Mouse (Mus musculus): Measurements from ENCODE around the gene H2al1a.
"Not testable (repeated sequence)": the region's sequence is repeated elsewhere in the genome, so short reads cannot be mapped to it uniquely, and the experiment has no call there.

The H2al1a gene

DNA sequence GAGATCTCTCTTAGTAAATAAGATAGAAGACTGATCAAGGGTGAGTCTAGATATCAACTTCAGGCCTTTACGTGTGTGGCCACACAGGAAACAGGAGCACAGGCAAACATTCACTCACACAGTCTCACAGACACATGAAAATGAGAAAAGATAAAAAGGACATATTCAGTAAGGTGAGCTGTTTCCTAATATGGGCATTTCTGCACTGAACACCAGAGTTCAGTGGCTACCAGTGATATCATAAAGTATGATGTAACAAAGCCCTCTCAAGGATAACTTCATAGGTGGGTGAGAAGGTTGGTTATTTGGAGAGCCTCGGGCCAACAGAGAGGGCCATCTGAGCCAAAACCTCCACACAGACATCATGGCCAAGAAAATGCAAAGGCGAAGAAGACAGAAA lies at the start of gene H2al1a:
Gene H2al1a, plus strand, starts transcription at position 301 of the 400 bp plus-strand sequence.
- DNase-seq (ENCODE audit: low spot score in 2 of 2), result not testable (repeated sequence)

- DNase-seq (ENCODE audit: low spot score in 2 of 2), result no peak
Observed at GRCm38 (mm10) chrX:11250155-11250554, 48.9 kb upstream of the H2al1a start.

GRCm38 (mm10) chrX:11254062-11254461 lies 45.0 kb upstream of the H2al1a start:
- no peak for DNase-seq (ENCODE audit: low spot score in 2 of 2)

- DNase-seq (ENCODE audit: low spot score in 2 of 2), result no peak
Observed at GRCm38 (mm10) chrX:11254521-11255207, 44.4 kb upstream of the H2al1a start.

- DNase-seq (ENCODE audit: low spot score in 2 of 2), result no peak
Observed at GRCm38 (mm10) chrX:11255564-11256360, 43.3 kb upstream of the H2al1a start.

DNA sequence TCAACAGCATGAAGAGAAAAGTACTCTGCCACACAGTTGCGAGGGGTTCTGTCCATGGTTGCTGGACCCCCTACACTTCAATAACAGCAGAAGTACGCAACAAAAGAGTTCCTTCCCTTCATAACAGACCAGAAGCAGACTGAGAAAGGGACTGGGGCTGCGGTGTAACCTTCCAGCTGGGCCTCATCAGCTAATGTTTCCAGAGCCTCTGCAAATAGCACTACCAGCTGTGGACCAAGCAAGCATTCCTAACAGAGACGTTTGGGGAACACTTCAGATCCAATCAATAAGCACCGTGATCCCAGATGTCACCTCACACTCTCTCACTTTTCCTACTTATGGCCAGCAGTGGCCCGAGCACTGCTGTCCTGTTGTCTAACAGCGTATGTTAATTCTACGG lies 34.1 kb upstream of the H2al1a start:
- no peak for DNase-seq (ENCODE audit: low spot score in 2 of 2)

- no peak for DNase-seq (ENCODE audit: low spot score in 2 of 2)
Observed at GRCm38 (mm10) chrX:11267791-11268190, 31.3 kb upstream of the H2al1a start.

DNA sequence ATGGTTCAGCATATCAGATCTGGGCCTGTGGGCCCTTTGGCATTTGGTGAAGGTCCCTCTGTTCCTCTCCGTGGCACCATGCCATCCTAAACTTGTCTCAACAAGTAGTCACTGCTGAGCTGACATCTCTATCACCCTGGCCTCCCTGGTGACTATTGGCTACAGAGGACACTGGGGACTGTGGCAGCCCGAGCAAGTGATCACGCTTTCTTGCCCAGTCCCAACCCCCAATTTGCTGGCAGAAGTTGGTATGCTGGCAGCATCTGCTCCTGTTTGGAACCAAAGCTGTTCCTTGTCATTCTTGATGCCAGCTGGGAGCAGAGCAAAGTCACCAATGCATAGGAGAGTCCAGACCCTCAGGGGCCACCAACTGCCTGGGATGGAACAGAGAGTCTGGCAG lies 30.0 kb upstream of the H2al1a start:
- DNase-seq (ENCODE audit: low spot score in 2 of 2), result peak; percentile 20 to 71

DNA sequence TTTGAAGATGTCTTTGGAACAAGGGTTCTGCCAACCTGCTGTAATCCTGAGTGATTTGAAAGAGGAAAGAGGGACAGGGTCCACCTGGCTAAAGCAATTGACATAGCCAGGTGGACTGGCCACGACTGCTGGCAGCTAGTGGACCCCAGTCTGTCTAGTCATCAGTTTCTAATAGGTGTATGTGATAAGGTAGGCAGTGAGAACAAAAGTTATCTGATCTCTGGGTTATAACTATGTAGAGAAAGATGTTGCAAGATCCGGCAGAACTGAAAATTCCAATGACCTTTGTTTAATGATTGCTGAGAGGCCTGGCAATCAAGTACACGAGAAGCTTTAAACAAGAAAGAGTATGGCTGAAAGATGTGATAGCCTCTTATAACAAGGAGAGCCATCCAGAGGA lies 25.9 kb upstream of the H2al1a start:
- no peak for DNase-seq (ENCODE audit: low spot score in 2 of 2)

DNA sequence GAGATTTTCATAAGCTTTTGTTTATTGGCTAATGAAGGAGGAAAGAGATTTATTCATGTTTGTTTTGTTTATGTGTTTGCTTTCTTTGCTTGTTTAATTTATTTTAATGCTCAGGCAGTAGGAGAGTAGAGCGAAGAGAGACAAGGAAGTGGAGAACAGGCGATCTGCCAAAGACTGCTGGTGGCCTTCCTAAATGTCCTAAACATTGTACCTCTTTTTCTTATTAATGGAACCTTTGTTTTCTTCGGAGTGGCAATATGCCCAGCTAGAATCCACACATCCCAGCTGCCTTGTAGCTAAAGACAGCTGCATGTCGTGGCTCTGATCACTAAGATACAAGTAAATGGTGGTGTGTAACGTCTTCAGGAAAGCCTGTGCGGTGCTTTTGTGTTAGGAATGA lies 22.0 kb upstream of the H2al1a start:
- no peak for DNase-seq (ENCODE audit: low spot score in 2 of 2)

DNA sequence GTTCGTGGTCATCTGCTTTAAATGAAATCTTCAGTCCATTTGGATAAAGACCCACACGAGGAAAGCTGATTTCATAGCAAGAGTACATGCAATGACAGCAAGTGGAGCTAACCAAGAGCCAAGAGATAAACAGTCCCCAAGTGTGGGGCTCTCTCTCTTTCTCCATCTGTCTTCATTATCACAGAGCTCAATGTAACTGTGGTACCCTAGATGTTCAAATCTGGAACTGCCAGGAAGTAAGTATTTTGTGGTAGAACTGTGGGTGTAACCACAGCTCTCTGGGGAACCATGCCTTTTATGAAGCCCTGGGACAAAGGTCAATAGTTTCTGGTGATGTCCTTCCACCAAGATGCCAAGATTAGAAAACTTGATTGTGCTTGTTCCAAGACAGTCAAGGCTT lies 18.3 kb upstream of the H2al1a start:
- DNase-seq (ENCODE audit: low spot score in 2 of 2), result no peak

- no peak for DNase-seq (ENCODE audit: low spot score in 2 of 2)
Observed at GRCm38 (mm10) chrX:11288306-11288882, 10.7 kb upstream of the H2al1a start.

DNA sequence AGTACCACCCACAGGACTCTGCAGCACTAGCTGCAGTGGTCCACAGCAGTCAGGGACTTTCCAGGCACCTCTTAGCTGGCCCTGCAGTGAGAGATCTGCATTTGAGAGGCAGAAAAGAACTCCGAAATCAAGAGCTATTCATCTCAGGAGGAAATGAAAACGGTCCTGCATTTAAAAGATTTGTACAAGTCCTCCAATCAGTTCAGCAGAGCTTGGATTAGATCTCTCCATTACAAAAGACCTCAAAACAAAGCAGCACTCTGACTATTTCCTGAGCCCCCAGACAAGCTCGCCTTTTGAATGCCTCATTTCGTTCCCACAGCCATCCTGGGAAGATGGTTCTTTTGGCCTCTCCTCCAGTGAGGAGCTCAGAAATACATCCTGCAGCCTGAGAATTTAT lies 9.8 kb upstream of the H2al1a start:
- DNase-seq (ENCODE audit: low spot score in 2 of 2), result no peak

DNA sequence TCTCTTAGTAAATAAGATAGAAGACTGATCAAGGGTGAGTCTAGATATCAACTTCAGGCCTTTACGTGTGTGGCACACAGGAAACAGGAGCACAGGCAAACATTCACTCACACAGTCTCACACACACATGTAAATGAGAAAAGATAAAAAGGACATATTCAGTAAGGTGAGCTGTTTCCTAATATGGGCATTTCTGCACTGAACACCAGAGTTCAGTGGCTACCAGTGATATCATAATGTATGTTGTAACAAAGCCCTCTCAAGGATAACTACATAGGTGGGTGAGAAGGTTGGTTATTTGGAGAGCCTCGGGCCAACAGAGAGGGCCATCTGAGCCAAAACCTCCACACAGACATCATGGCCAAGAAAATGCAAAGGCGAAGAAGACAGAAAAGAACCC lies 3.1 kb downstream of the H2al1a start, which contains the start of gene H2al1b:
Gene H2al1b, plus strand, starts transcription at position 301 of the 400 bp plus-strand sequence.
- DNase-seq (ENCODE audit: low spot score in 2 of 2), result not testable (repeated sequence)

GRCm38 (mm10) chrX:11305355-11305754 lies 6.3 kb downstream of the H2al1a start, which contains the start of gene H2al1c:
Gene H2al1c (plus strand): TSS chrX:11305655.
- not testable (repeated sequence) for DNase-seq (ENCODE audit: low spot score in 2 of 2)

- not testable (repeated sequence) for DNase-seq (ENCODE audit: low spot score in 2 of 2)
Observed at GRCm38 (mm10) chrX:11308524-11308923, 9.5 kb downstream of the H2al1a start, which contains the start of gene H2al1d. Gene H2al1d (plus strand): TSS chrX:11308824.

DNA sequence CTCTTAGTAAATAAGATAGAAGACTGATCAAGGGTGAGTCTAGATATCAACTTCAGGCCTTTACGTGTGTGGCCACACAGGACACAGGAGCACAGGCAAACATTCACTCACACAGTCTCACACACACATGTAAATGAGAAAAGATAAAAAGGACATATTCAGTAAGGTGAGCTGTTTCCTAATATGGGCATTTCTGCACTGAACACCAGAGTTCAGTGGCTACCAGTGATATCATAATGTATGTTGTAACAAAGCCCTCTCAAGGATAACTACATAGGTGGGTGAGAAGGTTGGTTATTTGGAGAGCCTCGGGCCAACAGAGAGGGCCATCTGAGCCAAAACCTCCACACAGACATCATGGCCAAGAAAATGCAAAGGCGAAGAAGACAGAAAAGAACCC lies 12.6 kb downstream of the H2al1a start, which contains the start of gene H2al1e:
Gene H2al1e, plus strand, starts transcription at position 301 of the 400 bp plus-strand sequence.
- DNase-seq (ENCODE audit: low spot score in 2 of 2), result not testable (repeated sequence)

DNA sequence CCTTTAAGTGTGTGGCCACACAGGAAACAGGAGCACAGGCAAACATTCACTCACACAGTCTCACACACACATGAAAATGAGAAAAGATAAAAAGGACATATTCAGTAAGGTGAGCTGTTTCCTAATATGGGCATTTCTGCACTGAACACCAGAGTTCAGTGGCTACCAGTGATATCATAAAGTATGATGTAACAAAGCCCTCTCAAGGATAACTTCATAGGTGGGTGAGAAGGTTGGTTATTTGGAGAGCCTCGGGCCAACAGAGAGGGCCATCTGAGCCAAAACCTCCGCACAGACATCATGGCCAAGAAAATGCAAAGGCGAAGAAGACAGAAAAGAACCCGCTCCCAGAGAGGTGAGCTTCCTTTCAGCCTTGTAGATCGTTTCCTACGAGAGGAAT lies 15.8 kb downstream of the H2al1a start, which contains the start of gene H2al1f:
Gene H2al1f, plus strand, starts transcription at position 301 of the 400 bp plus-strand sequence.
- not testable (repeated sequence) for DNase-seq (ENCODE audit: low spot score in 2 of 2)

- DNase-seq (ENCODE audit: low spot score in 2 of 2), result not testable (repeated sequence)
Observed at GRCm38 (mm10) chrX:11317956-11318355, 18.9 kb downstream of the H2al1a start, which contains the start of gene H2al1g. Gene H2al1g (plus strand): TSS chrX:11318256.

GRCm38 (mm10) chrX:11321192-11321591 lies 22.1 kb downstream of the H2al1a start, which contains the start of gene H2al1h:
Gene H2al1h (plus strand): TSS chrX:11321492.
- DNase-seq (ENCODE audit: low spot score in 2 of 2), result not testable (repeated sequence)

GRCm38 (mm10) chrX:11324359-11324758 lies 25.3 kb downstream of the H2al1a start, which contains the start of gene H2al1i:
Gene H2al1i (plus strand): TSS chrX:11324659.
- DNase-seq (ENCODE audit: low spot score in 2 of 2), result not testable (repeated sequence)

GRCm38 (mm10) chrX:11327522-11327921 lies 28.5 kb downstream of the H2al1a start, which contains the start of gene H2al1j:
Gene H2al1j (plus strand): TSS chrX:11327822.
- DNase-seq (ENCODE audit: low spot score in 2 of 2), result not testable (repeated sequence)

All from cerebellum, postnatal 4 days (tissue).